Mouse (Mus musculus) induced T-regulatory cell, adult 2 months (primary cell): ENCODE data around the gene Rpp30.
A peak's percentile ranks its signal among the peaks of the same experiment; 100 is the strongest.

Experiments
- DNase-seq: peaks from one replicate; pipeline ENCODE4 v3.0.0-alpha.2; 2012; ENCODE audit warnings: low read depth

The Rpp30 gene

GRCm38 (mm10) chr19:36083262-36084225 is at the start of gene Rpp30:
Gene Rpp30 (plus strand): TSS chr19:36083716.
- DNase-seq, result peak; percentile 92

- no peak for DNase-seq
Measured at GRCm38 (mm10) chr19:36046046-36046445, 37.5 kb upstream of the Rpp30 start.

- no peak for DNase-seq
Measured at GRCm38 (mm10) chr19:36056502-36057221, 26.9 kb upstream of the Rpp30 start.

- DNase-seq, result no peak
Measured at GRCm38 (mm10) chr19:36057231-36057811, 26.2 kb upstream of the Rpp30 start, which contains the start of gene Htr7. Gene Htr7 (minus strand): TSS chr19:36057507.

- no peak for DNase-seq
Measured at GRCm38 (mm10) chr19:36062801-36063529, 20.6 kb upstream of the Rpp30 start.

- peak; percentile 81 for DNase-seq
Measured at GRCm38 (mm10) chr19:36082606-36083261, 782 bp upstream of the Rpp30 start.

- peak; percentile 52 for DNase-seq
Measured at GRCm38 (mm10) chr19:36090781-36091180, 7.3 kb downstream of the Rpp30 start.

- no peak for DNase-seq
Measured at GRCm38 (mm10) chr19:36097194-36097593, 13.7 kb downstream of the Rpp30 start.

- no peak for DNase-seq
Measured at GRCm38 (mm10) chr19:36098265-36098664, 14.7 kb downstream of the Rpp30 start.

GRCm38 (mm10) chr19:36098916-36099315 is 15.4 kb downstream of the Rpp30 start:
- no peak for DNase-seq

GRCm38 (mm10) chr19:36103909-36104308 is 20.4 kb downstream of the Rpp30 start:
- DNase-seq, result no peak

GRCm38 (mm10) chr19:36109318-36109944 is 25.9 kb downstream of the Rpp30 start:
- no peak for DNase-seq

- no peak for DNase-seq
Measured at GRCm38 (mm10) chr19:36110465-36110864, 26.9 kb downstream of the Rpp30 start.

- DNase-seq, result peak; percentile 68
Measured at GRCm38 (mm10) chr19:36111054-36111895, 27.8 kb downstream of the Rpp30 start.

- DNase-seq, result no peak
Measured at GRCm38 (mm10) chr19:36112007-36112406, 28.5 kb downstream of the Rpp30 start.

- DNase-seq, result no peak
Measured at GRCm38 (mm10) chr19:36116185-36116584, 32.7 kb downstream of the Rpp30 start.

- DNase-seq, result no peak
Measured at GRCm38 (mm10) chr19:36119219-36119618, 35.7 kb downstream of the Rpp30 start.

- DNase-seq, result no peak
Measured at GRCm38 (mm10) chr19:36119783-36120471, 36.4 kb downstream of the Rpp30 start, which contains the start of gene Ankrd1. Gene Ankrd1 (minus strand): TSS chr19:36120099.

GRCm38 (mm10) chr19:36124203-36124602 is 40.7 kb downstream of the Rpp30 start:
- DNase-seq, result no peak
